Mouse (Mus musculus) midbrain, embryonic 10.5 days (tissue): Measurements from ENCODE around the gene Ttll1. TPM values are rescaled to one million over a fixed set of nuclear protein-coding genes. Genes with fewer than 3 reads are reported as not detected.

Source experiments
- DNase-seq: peaks from one replicate; pipeline ENCODE4 v3.0.0-alpha.2; 2017; ENCODE audit warnings: low spot score
- H3K27ac ChIP-seq: fragments of 300-500 bp; sonication (generic); replicated peaks from 2 replicates; pipeline ENCODE4 v1.5.1; 2016; ENCODE audit warnings: mild to moderate bottlenecking
- H3K27me3 ChIP-seq: fragments of 300-500 bp; sonication (generic); 2 replicates; pipeline ENCODE4 v1.6.1; 2016; ENCODE audit warnings: low read depth, mild to moderate bottlenecking; ENCODE audit not compliant: poor library complexity, severe bottlenecking
- H3K36me3 ChIP-seq: fragments of 300-500 bp; sonication (generic); 2 replicates; pipeline ENCODE4 v1.6.1; 2016; ENCODE audit warnings: mild to moderate bottlenecking, moderate library complexity
- H3K4me1 ChIP-seq: fragments of 300-500 bp; sonication (generic); 2 replicates; pipeline ENCODE4 v1.6.1; 2016
- H3K4me3 ChIP-seq: fragments of 300-500 bp; sonication (generic); 2 replicates; pipeline ENCODE4 v1.5.1; 2016; ENCODE audit warnings: mild to moderate bottlenecking, moderate library complexity
- H3K9me3 ChIP-seq: fragments of 300-500 bp; sonication (generic); replicated peaks from 2 replicates; pipeline ENCODE4 v1.6.1; 2016; ENCODE audit warnings: mild to moderate bottlenecking
- WGBS: fragments of 180-500 bp; shearing (Covaris S2); methylation state at CpG from one replicate; pipeline ENCODE4 v1.1.7; 2016; 5-methylcytosine and 5-hydroxymethylcytosine counted together
- polyA plus RNA-seq: library from polyadenylated mRNA; unstranded; fragments of >200 nt; fragmentation: Nextera tagmentation; extraction: Ambion mirVana; gene quantifications from 2 replicates; pipeline ENCODE4 v1.2.1, GENCODE M21; 2016

Gene Ttll1
- polyA plus RNA-seq, 1 experiment from 2014 or later, result 34.3 TPM

DNA sequence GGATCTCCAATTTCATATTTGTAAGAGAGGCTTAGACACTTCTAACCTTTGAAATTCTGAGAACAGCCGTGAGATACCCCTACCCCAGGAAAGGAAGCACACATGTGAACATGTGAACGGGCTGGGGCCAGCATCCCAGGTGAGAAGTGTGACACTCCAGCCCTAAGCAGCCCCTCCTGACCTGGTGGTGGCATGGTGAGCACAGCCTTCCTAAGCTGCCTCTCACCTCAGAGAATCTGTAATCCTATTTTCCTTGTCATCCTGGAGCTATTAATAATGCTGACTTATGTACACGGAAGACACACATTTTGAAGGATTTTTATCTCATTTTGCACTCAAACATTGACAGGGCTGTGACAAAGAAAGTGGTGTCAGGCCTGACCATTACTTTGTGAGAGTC is 49.8 kb downstream of the Ttll1 start:
- no peak for DNase-seq
- Histone ChIP-seq H3K9me3 (no peaks in the 10 kb centered on the region), H3K27me3 (no peaks in the 10 kb centered on the region), H3K4me3 (no peak overlapping the region), H3K4me1 (peaks cover 23% of the 10 kb centered on the region), H3K36me3 (no peaks in the 10 kb centered on the region), H3K27ac (no peak overlapping the region)
- WGBS, result 94% methylated on average over 3 of the region's 3 CpGs

DNA sequence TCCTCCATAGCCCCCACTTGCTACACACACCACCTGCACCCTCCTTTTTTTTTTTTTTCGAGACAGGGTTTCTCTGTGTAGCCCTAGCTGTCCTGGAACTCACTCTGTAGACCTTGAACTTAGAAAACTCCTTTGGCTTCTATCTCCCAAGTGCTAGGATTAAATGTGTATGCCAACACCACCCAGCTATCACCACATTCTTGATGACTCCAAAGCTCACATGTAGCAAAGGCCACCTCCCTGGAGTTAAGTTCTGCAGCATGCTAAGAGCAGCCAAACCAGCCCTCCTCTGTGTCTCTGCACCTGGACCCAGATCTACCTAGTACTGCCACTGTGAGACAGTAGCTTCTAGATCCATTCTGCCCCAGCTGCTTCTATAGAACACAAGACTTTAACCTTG is 53.2 kb downstream of the Ttll1 start:
- Histone ChIP-seq H3K9me3 (no peaks in the 10 kb centered on the region), H3K27me3 (no peaks in the 10 kb centered on the region), H3K27ac (no peak overlapping the region), H3K4me1 (peaks cover 10% of the 10 kb centered on the region; the same call in 1 of the 2 replicates), H3K36me3 (no peaks in the 10 kb centered on the region), H3K4me3 (no peak overlapping the region)
- no peak for DNase-seq
- 93% methylated on average over 1 of the region's 1 CpGs for WGBS

GRCm38 (mm10) chr15:83455637-83456036 is 55.1 kb downstream of the Ttll1 start:
- no peak overlapping the region for H3K27ac ChIP-seq
- H3K9me3 ChIP-seq, result no peaks in the 10 kb centered on the region
- H3K4me1 ChIP-seq, result peaks cover 18% of the 10 kb centered on the region
- 96% methylated on average over 5 of the region's 5 CpGs for WGBS
- H3K36me3 ChIP-seq, result no peaks in the 10 kb centered on the region
- no peak overlapping the region for H3K4me3 ChIP-seq
- H3K27me3 ChIP-seq, result no peaks in the 10 kb centered on the region
- DNase-seq, result no peak

DNA sequence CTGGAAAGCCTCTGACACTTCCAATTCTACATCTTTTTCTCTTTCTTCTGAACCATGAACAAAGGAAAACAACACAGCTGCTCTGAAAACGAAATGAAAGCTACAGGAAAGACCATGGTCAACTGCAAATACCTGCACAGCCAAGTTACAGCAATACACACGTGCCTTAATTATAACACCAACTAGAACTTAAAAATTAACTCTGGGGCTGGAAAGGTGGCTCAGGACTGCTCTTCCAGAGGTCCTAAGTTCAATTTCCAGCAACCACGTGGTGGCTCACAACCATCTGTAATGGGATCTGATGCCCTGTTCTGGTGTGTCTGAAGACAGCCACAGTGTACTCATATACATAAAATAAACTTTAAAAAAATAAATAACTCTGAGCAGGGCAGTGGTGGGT is 55.7 kb downstream of the Ttll1 start:
- DNase-seq, result no peak
- Histone ChIP-seq H3K27me3 (no peaks in the 10 kb centered on the region), H3K4me3 (no peak overlapping the region), H3K27ac (no peak overlapping the region), H3K9me3 (no peaks in the 10 kb centered on the region), H3K36me3 (no peaks in the 10 kb centered on the region), H3K4me1 (peaks cover 18% of the 10 kb centered on the region)
- WGBS, result 86% methylated on average over 3 of the region's 3 CpGs

- Histone ChIP-seq H3K9me3 (no peaks in the 10 kb centered on the region), H3K27ac (no peak overlapping the region), H3K36me3 (no peaks in the 10 kb centered on the region), H3K4me1 (peaks cover 18% of the 10 kb centered on the region), H3K4me3 (no peak overlapping the region), H3K27me3 (no peaks in the 10 kb centered on the region)
- DNase-seq, result no peak
- WGBS, result 91% methylated on average over 7 of the region's 7 CpGs
Measured at GRCm38 (mm10) chr15:83454419-83454818, 56.3 kb downstream of the Ttll1 start.

DNA sequence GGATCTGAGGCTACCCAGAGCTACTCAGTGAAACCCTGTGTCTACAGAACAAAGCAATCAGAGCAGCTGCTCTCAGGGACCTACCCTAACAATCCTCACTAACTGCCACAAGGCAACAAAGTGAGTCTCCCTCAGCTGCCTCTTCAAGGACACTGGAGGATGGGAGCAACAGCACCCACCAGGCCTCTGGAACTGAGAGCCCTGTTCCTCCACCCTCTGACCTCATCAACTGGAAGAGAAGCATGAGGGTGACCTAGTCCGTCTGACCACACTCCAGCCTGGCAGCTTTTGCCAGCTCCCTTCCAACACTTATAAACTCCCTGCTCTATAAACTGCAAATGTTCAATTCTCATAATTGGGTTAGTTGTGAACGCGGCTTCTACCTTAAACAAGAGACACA is 56.8 kb downstream of the Ttll1 start:
- H3K27me3 ChIP-seq, result no peaks in the 10 kb centered on the region
- 91% methylated on average over 3 of the region's 3 CpGs for WGBS
- peaks cover 18% of the 10 kb centered on the region for H3K4me1 ChIP-seq
- no peak overlapping the region for H3K27ac ChIP-seq
- no peak overlapping the region for H3K4me3 ChIP-seq
- no peak for DNase-seq
- H3K36me3 ChIP-seq, result no peaks in the 10 kb centered on the region
- no peaks in the 10 kb centered on the region for H3K9me3 ChIP-seq

DNA sequence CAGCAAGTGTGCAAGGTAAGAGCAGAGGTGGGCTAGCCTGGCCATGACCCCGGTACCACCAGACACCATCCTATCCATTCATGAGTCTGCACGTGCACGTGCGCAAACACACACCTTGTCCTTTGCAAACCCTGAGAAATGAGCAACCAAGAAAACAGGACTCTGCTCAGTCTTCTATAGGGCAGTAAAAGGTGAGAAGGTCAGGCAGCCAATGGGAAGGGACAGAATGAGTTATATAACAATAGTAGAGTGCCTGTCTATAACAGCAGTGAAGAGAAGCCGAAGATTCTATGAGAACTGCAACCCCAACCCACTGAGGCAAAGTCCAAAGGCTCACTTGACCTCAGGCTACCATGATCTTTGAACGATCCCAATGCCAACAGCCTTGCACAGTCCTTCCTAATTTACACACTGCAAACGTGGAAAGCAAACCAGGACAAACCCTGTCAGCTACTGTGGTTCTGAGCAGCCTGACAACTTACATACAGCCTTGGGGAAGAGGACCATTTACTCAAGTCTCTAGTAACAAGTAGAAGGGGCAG is 58.4 kb downstream of the Ttll1 start:
- H3K4me1 ChIP-seq, result peaks cover 28% of the 10 kb centered on the region
- no peak overlapping the region for H3K4me3 ChIP-seq
- DNase-seq, result no peak
- no peak overlapping the region for H3K27ac ChIP-seq
- 92% methylated on average over 7 of the region's 7 CpGs for WGBS
- no peaks in the 10 kb centered on the region for H3K27me3 ChIP-seq
- no peaks in the 10 kb centered on the region for H3K9me3 ChIP-seq
- H3K36me3 ChIP-seq, result no peaks in the 10 kb centered on the region

- Histone ChIP-seq H3K9me3 (no peaks in the 10 kb centered on the region), H3K36me3 (no peaks in the 10 kb centered on the region), H3K4me1 (peaks cover 28% of the 10 kb centered on the region), H3K27ac (no peak overlapping the region), H3K27me3 (no peaks in the 10 kb centered on the region), H3K4me3 (no peak overlapping the region)
- DNase-seq, result no peak
- 90% methylated on average over 7 of the region's 7 CpGs for WGBS
Measured at GRCm38 (mm10) chr15:83451621-83452210, 59.0 kb downstream of the Ttll1 start.

DNA sequence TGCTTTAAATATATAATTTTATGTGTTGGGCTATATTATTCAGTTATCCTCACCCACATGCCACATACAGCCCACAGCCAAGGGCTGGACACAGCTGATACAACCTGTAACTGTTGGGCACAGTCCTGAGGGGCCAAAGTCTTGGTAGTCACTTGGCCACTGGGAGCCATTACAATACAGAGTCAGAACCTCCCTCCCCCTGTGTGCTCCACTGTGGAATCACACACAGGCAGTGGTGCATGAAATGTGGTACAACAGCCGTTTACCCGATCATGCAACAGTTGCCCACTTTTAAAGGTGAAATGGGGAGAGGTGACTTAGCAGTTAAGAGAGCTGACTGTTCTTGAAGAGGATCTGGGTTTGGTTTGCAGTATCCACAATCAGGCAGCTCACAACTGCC is 60.7 kb downstream of the Ttll1 start:
- DNase-seq, result no peak
- WGBS, result 92% methylated on average over 2 of the region's 2 CpGs
- H3K36me3 ChIP-seq, result no peaks in the 10 kb centered on the region
- H3K27me3 ChIP-seq, result no peaks in the 10 kb centered on the region
- no peaks in the 10 kb centered on the region for H3K9me3 ChIP-seq
- no peak overlapping the region for H3K27ac ChIP-seq
- peaks cover 37% of the 10 kb centered on the region for H3K4me1 ChIP-seq
- H3K4me3 ChIP-seq, result no peak overlapping the region

DNA sequence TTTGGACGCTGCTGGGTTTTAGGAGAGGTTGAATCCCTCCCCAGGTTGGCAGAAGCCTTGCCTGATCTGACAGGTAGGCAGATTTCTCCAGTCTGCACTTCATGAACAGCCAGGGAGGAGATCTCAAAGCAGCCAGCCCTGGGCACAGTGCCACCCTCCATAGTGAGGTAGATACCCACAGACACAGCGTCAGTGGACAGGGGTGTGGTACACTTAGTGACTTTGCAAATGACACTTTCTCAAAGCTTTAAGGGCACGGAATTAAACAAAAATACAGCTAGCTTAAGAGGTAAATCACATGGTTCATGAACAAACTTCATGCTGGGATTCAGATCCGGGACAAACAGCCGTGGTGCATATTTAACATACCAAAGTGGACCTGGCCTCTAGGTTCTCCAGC is 62.0 kb downstream of the Ttll1 start:
- WGBS, result 83% methylated on average over 5 of the region's 5 CpGs
- no peaks in the 10 kb centered on the region for H3K36me3 ChIP-seq
- no peak for DNase-seq
- H3K9me3 ChIP-seq, result no peaks in the 10 kb centered on the region
- no peaks in the 10 kb centered on the region for H3K27me3 ChIP-seq
- peaks cover 39% of the 10 kb centered on the region for H3K4me1 ChIP-seq
- no peak overlapping the region for H3K27ac ChIP-seq
- no peak overlapping the region for H3K4me3 ChIP-seq

- WGBS, result 72% methylated on average over 10 of the region's 10 CpGs
- no peak for DNase-seq
Measured at GRCm38 (mm10) chr15:83447791-83448544, 62.7 kb downstream of the Ttll1 start.

DNA sequence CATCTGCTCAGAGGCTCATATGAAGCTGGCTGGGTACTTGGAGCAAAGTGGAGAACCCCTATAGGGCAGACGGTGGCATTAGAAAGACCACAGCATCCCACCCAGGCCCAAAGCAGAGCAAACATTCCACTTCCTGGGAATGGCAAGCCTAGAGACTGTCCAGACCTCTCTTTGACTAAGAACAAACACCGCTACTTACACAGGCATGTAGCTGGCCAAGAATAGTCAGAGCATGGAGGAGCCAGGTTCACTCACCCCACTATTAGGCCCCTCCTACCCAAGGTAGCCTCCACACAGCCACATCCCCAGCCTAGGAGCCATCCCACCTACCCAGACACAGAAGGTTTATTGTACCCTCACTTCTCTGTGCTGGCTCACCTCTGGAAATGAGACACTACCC is 64.8 kb downstream of the Ttll1 start:
- WGBS, result 89% methylated on average over 2 of the region's 2 CpGs
- Histone ChIP-seq H3K4me1 (peaks cover 24% of the 10 kb centered on the region), H3K27ac (peak overlapping the region; percentile 55)

More at GRCm38 (mm10) chr15:83447791-83448544, 62.7 kb downstream of the Ttll1 start:
- H3K4me1 ChIP-seq, result peaks cover 39% of the 10 kb centered on the region
- H3K27me3 ChIP-seq, result no peaks in the 10 kb centered on the region
- no peaks in the 10 kb centered on the region for H3K36me3 ChIP-seq
- no peaks in the 10 kb centered on the region for H3K9me3 ChIP-seq
- no peak overlapping the region for H3K4me3 ChIP-seq
- H3K27ac ChIP-seq, result no peak overlapping the region

GRCm38 (mm10) chr15:83445383-83445782 is 65.3 kb downstream of the Ttll1 start:
- Histone ChIP-seq H3K9me3 (no peaks in the 10 kb centered on the region), H3K27ac (peak overlapping the region; percentile 55), H3K36me3 (no peaks in the 10 kb centered on the region), H3K4me1 (peaks cover 24% of the 10 kb centered on the region), H3K4me3 (no peak overlapping the region), H3K27me3 (no peaks in the 10 kb centered on the region)
- 70% methylated on average over 5 of the region's 5 CpGs for WGBS
- DNase-seq, result no peak

More for the DNA sequence above, 64.8 kb downstream of the Ttll1 start:
- no peaks in the 10 kb centered on the region for H3K27me3 ChIP-seq
- no peaks in the 10 kb centered on the region for H3K36me3 ChIP-seq
- no peak for DNase-seq
- H3K4me3 ChIP-seq, result no peak overlapping the region
- no peaks in the 10 kb centered on the region for H3K9me3 ChIP-seq
